Mouse (Mus musculus): Measurements from ENCODE around the gene Mfsd13b. TPM values are rescaled to one million over a fixed set of nuclear protein-coding genes. Genes with fewer than 3 reads are reported as not detected.
"Not testable (repeated sequence)": the region's sequence is repeated elsewhere in the genome, so short reads cannot be mapped to it uniquely, and the experiment has no call there.

Mfsd13b gene
- not detected in 2 replicates for total RNA-seq (2015; ENCODE audit: low replicate concordance)
- not detected in 2 replicates for total RNA-seq (2017; ENCODE audit: low replicate concordance)

GRCm38 (mm10) chr7:120982200-120982841, at the start of gene Mfsd13b, which contains the start of gene Cdr2:
Gene Mfsd13b (plus strand): TSS chr7:120982509.
Gene Cdr2 (minus strand): TSS chr7:120982312.
- ATAC-seq (replicated peaks; ENCODE audit: low FRiP score, poor library complexity, severe bottlenecking): peak; percentile 82

GRCm38 (mm10) chr7:120933110-120933509, 49.2 kb upstream of the Mfsd13b start:
- no peak for ATAC-seq (replicated peaks; ENCODE audit: low FRiP score, poor library complexity, severe bottlenecking)

GRCm38 (mm10) chr7:120933680-120934195, 48.6 kb upstream of the Mfsd13b start:
- peak; percentile 43 for ATAC-seq (replicated peaks; ENCODE audit: low FRiP score, poor library complexity, severe bottlenecking)

- ATAC-seq (replicated peaks; ENCODE audit: low FRiP score, poor library complexity, severe bottlenecking): peak; percentile 77
These were observed 47.6 kb upstream of the Mfsd13b start for GRCm38 (mm10) chr7:120934716-120935115.

GRCm38 (mm10) chr7:120936522-120936921, 45.8 kb upstream of the Mfsd13b start:
- ATAC-seq (replicated peaks; ENCODE audit: low FRiP score, poor library complexity, severe bottlenecking): no peak

- ATAC-seq (replicated peaks; ENCODE audit: low FRiP score, poor library complexity, severe bottlenecking): no peak
These were observed 44.1 kb upstream of the Mfsd13b start for GRCm38 (mm10) chr7:120938206-120938605.

- no peak for ATAC-seq (replicated peaks; ENCODE audit: low FRiP score, poor library complexity, severe bottlenecking)
These were observed 42.0 kb upstream of the Mfsd13b start for GRCm38 (mm10) chr7:120940343-120940742.

GRCm38 (mm10) chr7:120941214-120941613, 41.1 kb upstream of the Mfsd13b start:
- ATAC-seq (replicated peaks; ENCODE audit: low FRiP score, poor library complexity, severe bottlenecking): no peak

GRCm38 (mm10) chr7:120942506-120942905, 39.8 kb upstream of the Mfsd13b start:
- no peak for ATAC-seq (replicated peaks; ENCODE audit: low FRiP score, poor library complexity, severe bottlenecking)

- no peak for ATAC-seq (replicated peaks; ENCODE audit: low FRiP score, poor library complexity, severe bottlenecking)
These were observed 38.3 kb upstream of the Mfsd13b start for GRCm38 (mm10) chr7:120943936-120944509.

GRCm38 (mm10) chr7:120953591-120953990, 28.7 kb upstream of the Mfsd13b start:
- ATAC-seq (replicated peaks; ENCODE audit: low FRiP score, poor library complexity, severe bottlenecking): not testable (repeated sequence)

- ATAC-seq (replicated peaks; ENCODE audit: low FRiP score, poor library complexity, severe bottlenecking): no peak
These were observed 22.2 kb upstream of the Mfsd13b start for GRCm38 (mm10) chr7:120960116-120960515.

- no peak for ATAC-seq (replicated peaks; ENCODE audit: low FRiP score, poor library complexity, severe bottlenecking)
These were observed 21.7 kb upstream of the Mfsd13b start for GRCm38 (mm10) chr7:120960601-120961000.

GRCm38 (mm10) chr7:120961893-120962292, 20.4 kb upstream of the Mfsd13b start:
- ATAC-seq (replicated peaks; ENCODE audit: low FRiP score, poor library complexity, severe bottlenecking): no peak

GRCm38 (mm10) chr7:120963126-120963525, 19.2 kb upstream of the Mfsd13b start:
- ATAC-seq (replicated peaks; ENCODE audit: low FRiP score, poor library complexity, severe bottlenecking): no peak

- peak; percentile 94 for ATAC-seq (replicated peaks; ENCODE audit: low FRiP score, poor library complexity, severe bottlenecking)
These were observed 13.1 kb upstream of the Mfsd13b start for GRCm38 (mm10) chr7:120969221-120969620.

- no peak for ATAC-seq (replicated peaks; ENCODE audit: low FRiP score, poor library complexity, severe bottlenecking)
These were observed 12.2 kb upstream of the Mfsd13b start for GRCm38 (mm10) chr7:120970112-120970511.

GRCm38 (mm10) chr7:120972471-120972870, 9.8 kb upstream of the Mfsd13b start:
- not testable (repeated sequence) for ATAC-seq (replicated peaks; ENCODE audit: low FRiP score, poor library complexity, severe bottlenecking)

GRCm38 (mm10) chr7:120974001-120974400, 8.3 kb upstream of the Mfsd13b start:
- ATAC-seq (replicated peaks; ENCODE audit: low FRiP score, poor library complexity, severe bottlenecking): no peak

- ATAC-seq (replicated peaks; ENCODE audit: low FRiP score, poor library complexity, severe bottlenecking): no peak
These were observed 5.2 kb upstream of the Mfsd13b start for GRCm38 (mm10) chr7:120977063-120977462.

- ATAC-seq (replicated peaks; ENCODE audit: low FRiP score, poor library complexity, severe bottlenecking): peak; percentile 66
These were observed 2.3 kb upstream of the Mfsd13b start for GRCm38 (mm10) chr7:120980041-120980440.
